Mouse (Mus musculus) lung, adult 2 months (tissue): ENCODE data around the gene Rftn2. TPM values are rescaled to one million over a fixed set of nuclear protein-coding genes. Genes with fewer than 3 reads are reported as not detected.

ENCODE experiments used
- DNase-seq: peaks from one replicate; pipeline ENCODE4 v3.0.0; 2022
- H3K4me1 ChIP-seq: fragments of 200-500 bp; 2 replicates; pipeline ENCODE4 v1.6.1; 2011; ENCODE audit warnings: low read length; ENCODE audit not compliant: control insufficient read depth, insufficient read depth
- H3K4me3 ChIP-seq: fragments of 200-500 bp; replicated peaks from 2 replicates; pipeline ENCODE3; 2011; ENCODE audit warnings: low read depth, mild to moderate bottlenecking, control low read depth, low read length; ENCODE audit errors: extremely low read depth
- CTCF ChIP-seq: fragments of 200-500 bp; IDR thresholded peaks from 2 replicates; pipeline ENCODE4 v1.5.1; 2011; ENCODE audit warnings: mild to moderate bottlenecking, low read length, control low read depth; ENCODE audit not compliant: insufficient read depth
- POLR2A ChIP-seq: fragments of 200-500 bp; IDR thresholded peaks from 2 replicates; pipeline ENCODE4 v1.6.1; 2011; ENCODE audit warnings: low read depth, mild to moderate bottlenecking, control low read depth, low read length, borderline replicate concordance; ENCODE audit errors: extremely low read depth
- WGBS: fragments of 180-500 bp; shearing (Covaris S2); methylation state at CpG from one replicate; pipeline ENCODE4 v1.1.7; 2018; 5-methylcytosine and 5-hydroxymethylcytosine counted together
- polyA plus RNA-seq: library from polyadenylated mRNA; depleted of rRNA; stranded (reverse); fragments of >200 nt; gene quantifications from 2 replicates; pipeline ENCODE4 v1.2.3, GENCODE M21; 2012

The Rftn2 gene
- polyA plus RNA-seq, 1 experiment, result 10.9 TPM

DNA sequence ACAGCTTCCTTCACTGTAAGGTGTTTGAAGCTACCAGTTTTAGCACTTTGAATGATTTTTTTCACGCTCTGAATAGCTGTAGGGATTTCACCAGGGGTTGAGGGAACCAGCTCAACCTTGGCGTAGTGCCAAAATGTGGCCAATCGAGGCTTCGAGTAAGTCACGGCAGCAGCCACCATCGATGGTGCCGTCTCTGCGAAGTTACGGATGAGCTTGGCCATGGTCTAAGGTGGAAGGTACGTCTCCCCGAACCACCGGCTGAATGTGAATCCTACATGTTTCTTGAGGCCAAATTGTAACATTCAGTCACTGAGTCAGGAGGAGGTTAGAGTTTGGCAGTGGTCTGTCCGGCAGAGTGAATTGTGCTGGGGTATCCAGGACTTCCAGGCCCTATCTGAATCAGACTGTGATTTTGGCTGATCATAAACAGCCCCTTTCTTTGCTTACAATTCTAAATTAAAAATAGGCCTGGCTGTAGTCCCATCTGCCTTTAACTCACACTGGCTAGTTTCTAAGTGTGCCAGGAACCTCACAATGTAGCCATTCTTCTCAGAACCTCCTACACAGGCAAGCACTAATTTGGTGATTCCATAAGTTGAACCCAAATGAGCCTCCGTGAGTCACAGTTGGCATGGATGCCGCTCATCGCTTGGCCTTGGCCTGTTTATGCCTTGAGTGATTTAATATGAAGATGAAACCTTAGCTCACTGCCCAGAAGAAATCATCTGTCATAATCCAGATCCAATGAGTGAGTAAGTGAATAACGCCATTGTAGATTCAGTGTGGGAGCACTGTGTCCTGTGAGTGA lies 65.5 kb downstream of the Rftn2 start:
- no peak for DNase-seq
- WGBS, result 77% methylated on average over 17 of the region's 17 CpGs
- TF ChIP-seq POLR2A (no peak), CTCF (no peak)

GRCm38 (mm10) chr1:55160218-55160617 lies 66.4 kb downstream of the Rftn2 start:
- 92% methylated on average over 3 of the region's 3 CpGs for WGBS
- no peak for TF ChIP-seq CTCF
- no peak for DNase-seq

More for the DNA sequence above, 65.5 kb downstream of the Rftn2 start:
- Histone ChIP-seq H3K4me1 (no peaks in the 10 kb centered on the region), H3K4me3 (no peak overlapping the region)

DNA sequence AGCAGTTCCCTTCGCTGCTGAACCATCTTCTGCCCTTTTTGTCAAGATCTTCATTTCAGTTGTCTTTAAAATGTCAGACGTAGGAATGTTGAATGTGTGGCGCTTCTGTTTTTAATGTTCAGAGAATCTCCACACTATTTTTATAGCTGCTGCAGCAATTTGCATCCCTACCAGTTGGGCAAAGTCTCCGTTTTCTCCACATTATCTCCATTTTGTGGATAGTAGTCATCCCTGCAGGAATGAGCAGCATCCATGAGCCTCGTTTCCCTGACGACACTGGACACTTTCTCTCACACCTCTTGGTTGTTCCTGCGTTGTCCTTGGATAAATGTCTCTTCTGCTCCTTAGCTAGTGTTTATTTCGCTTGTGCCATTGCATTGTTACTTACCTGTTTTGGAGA lies 67.8 kb downstream of the Rftn2 start:
- Histone ChIP-seq H3K4me3 (no peak overlapping the region), H3K4me1 (no peaks in the 10 kb centered on the region)
- TF ChIP-seq POLR2A, result no peak
- no peak for TF ChIP-seq CTCF
- no peak for DNase-seq
- 93% methylated on average over 8 of the region's 8 CpGs for WGBS

More at GRCm38 (mm10) chr1:55160218-55160617, 66.4 kb downstream of the Rftn2 start:
- no peak overlapping the region for H3K4me3 ChIP-seq
- H3K4me1 ChIP-seq, result no peaks in the 10 kb centered on the region

DNA sequence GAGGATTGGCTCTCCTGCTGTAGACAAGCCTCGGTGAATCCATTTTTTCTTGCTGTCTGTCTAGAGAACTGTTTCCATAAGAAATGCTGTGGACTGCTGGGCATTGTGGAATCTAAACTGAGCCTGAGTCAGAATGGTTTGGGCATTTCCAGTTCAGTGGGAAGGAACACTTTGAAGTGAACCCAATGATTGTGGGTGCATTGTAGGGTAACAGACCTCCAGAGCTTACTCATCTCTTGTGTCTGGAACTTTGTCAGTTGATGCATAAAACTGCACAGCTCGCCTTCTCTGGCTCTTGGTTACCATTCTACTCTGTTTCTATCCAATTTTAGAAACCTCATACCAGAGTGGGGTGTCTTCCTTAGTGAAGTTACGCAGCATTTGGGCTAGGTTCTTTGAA lies 68.4 kb downstream of the Rftn2 start:
- H3K4me1 ChIP-seq, result no peaks in the 10 kb centered on the region
- no peak overlapping the region for H3K4me3 ChIP-seq
- no peak for DNase-seq
- 93% methylated on average over 3 of the region's 3 CpGs for WGBS
- TF ChIP-seq POLR2A (no peak), CTCF (no peak)

DNA sequence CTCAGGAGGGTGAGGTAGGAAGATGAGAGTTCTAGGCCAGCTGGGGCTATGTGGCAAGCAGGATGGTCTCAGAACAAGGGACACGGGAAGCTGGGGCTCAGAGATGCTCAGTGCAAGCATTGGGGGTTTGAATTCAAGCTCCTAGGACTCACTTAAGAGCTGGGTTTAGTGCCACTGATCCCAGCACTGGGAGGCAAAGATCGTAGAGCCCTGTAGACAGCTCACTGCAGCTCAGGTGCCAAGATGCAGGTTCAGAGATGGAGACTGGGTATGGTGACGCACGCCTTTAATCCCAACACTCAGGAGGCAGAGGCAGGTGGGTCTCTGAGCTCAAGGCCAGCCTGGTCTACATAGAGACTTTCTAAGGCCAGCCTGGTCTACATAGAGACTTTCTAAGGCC lies 69.3 kb downstream of the Rftn2 start:
- 96% methylated on average over 4 of the region's 4 CpGs for whole genome bisulfite sequencing
- no peaks in the 10 kb centered on the region for H3K4me1 ChIP-seq
- no peak for DNase-seq
- TF ChIP-seq POLR2A, result no peak
- TF ChIP-seq CTCF, result no peak
- no peak overlapping the region for H3K4me3 ChIP-seq

DNA sequence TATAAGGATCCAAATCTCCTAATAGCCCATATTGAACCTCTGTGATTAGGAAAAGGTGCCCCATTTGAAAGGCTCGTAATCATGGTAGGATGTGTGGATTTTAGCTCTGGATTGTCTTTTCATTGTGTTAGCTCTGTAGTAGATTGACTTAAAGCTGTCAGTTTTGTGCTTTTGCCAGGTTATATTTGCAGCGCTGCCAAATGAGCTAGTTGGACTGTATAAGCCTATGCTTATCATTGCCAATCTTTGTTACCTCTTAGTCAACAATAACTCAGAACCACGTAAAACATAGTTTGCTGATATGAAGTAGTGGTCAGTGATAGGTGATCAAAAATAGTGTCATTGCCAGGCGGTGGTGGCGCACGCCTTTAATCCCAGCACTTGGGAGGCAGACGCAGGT lies 81.0 kb downstream of the Rftn2 start:
- 80% methylated on average over 7 of the region's 7 CpGs for WGBS
- Histone ChIP-seq H3K4me1 (no peaks in the 10 kb centered on the region), H3K4me3 (no peak overlapping the region)
- no peak for TF ChIP-seq POLR2A
- TF ChIP-seq CTCF, result no peak
- DNase-seq, result no peak

DNA sequence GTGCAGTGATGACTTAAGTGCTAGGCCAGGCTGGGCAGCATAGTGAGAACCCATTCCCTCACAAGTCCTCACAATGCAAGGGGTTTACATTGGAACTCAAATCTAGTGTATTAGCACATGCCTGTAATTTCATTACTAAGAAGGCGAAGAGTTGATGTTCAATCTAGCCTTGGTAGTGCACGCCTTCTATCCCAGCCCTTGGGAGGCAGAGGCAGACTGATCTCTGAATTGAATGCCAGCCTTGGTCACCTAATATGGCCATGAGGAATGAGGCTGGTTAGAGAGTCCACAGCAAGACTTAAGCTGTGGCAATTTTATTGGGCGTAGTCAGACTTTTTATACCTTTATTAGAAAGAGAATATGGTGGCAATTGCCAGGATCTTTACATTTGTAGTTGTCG lies 82.2 kb downstream of the Rftn2 start:
- Histone ChIP-seq H3K4me3 (no peak overlapping the region), H3K4me1 (no peaks in the 10 kb centered on the region)
- no peak for TF ChIP-seq POLR2A
- 91% methylated on average over 4 of the region's 4 CpGs for WGBS
- no peak for DNase-seq

- 98% methylated on average over 1 of the region's 1 CpGs for WGBS
- DNase-seq, result no peak
- Histone ChIP-seq H3K4me1 (peaks cover 7% of the 10 kb centered on the region), H3K4me3 (no peak overlapping the region)
- TF ChIP-seq POLR2A (no peak), CTCF (no peak)
Measured at GRCm38 (mm10) chr1:55135846-55136245, 90.7 kb downstream of the Rftn2 start.

DNA sequence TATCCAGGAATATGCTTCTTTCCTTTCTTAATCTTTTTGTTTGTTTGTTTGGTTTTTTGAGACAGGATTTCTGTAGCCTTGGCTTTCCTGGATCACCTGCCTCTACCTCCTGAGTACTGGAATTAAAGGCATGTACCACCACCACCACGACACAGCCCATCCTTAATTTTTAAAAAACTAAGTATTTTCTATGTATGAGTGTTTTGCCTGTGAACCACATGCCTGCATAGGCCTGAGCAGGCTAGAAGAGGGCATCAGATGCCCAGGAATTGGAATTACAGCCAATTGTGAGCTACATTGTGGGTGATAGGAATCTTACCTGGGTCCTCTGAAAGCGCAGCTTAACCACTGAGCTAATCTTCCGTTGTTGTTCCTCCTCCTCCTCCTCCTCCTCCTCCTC lies 92.3 kb downstream of the Rftn2 start:
- Histone ChIP-seq H3K4me3 (no peak overlapping the region), H3K4me1 (peaks cover 7% of the 10 kb centered on the region)
- no peak for DNase-seq
- WGBS, result 90% methylated on average over 3 of the region's 3 CpGs
- TF ChIP-seq POLR2A (no peak), CTCF (no peak)

DNA sequence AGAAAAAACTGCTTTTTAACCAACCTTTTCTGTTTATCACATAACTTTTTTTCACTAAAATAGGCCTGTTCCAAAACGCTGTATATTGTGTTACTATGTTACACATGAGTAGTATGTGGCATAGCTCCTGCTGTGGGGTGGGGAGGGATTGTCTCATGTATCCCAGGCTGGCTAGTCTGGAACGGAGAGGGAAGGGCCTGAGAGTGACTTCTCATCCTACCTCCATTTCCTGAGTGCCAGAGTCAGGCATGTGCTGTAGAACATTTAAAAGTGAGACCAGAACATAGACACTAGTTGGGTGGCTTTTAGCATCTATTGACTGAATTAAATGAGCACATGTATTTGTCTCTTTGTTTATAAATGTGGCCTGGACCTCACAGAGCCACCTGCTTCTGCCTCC lies 93.4 kb downstream of the Rftn2 start:
- no peak overlapping the region for H3K4me3 ChIP-seq
- TF ChIP-seq POLR2A, result no peak
- no peak for TF ChIP-seq CTCF
- 33% methylated on average over 2 of the region's 2 CpGs for WGBS

More for the DNA sequence above, 93.4 kb downstream of the Rftn2 start:
- H3K4me1 ChIP-seq, result peaks cover 7% of the 10 kb centered on the region
- no peak for DNase-seq
